Mouse (Mus musculus): ENCODE measurements at regions not wholly inside any gene's neighbourhood (a gene's known extent, or its start where the extent isn't known, plus 50 kb on each side); places are given as distances from the start of the nearest gene placed in this dataset.

- no peak for DNase-seq
These were observed 346.1 kb upstream of the Pdgfd start for GRCm38 (mm10) chr9:5822234-5822633.

GRCm38 (mm10) chr9:5828871-5829270 lies 339.5 kb upstream of the Pdgfd start:
- no peak for DNase-seq

- no peak for DNase-seq
These were observed 326.0 kb upstream of the Pdgfd start for GRCm38 (mm10) chr9:5842381-5842780.

GRCm38 (mm10) chr9:5879725-5880124 lies 288.7 kb upstream of the Pdgfd start:
- no peak for DNase-seq

GRCm38 (mm10) chr9:5922526-5922925 lies 245.9 kb upstream of the Pdgfd start:
- DNase-seq = no peak

- DNase-seq = peak in 1 of 2 experiments; percentile 14
These were observed 240.1 kb upstream of the Pdgfd start for GRCm38 (mm10) chr9:5928166-5928850.

- no peak for DNase-seq
These were observed 196.1 kb upstream of the Pdgfd start for GRCm38 (mm10) chr9:5972292-5972691.

All from kidney, postnatal 36 days (tissue).